Mouse (Mus musculus): ENCODE results near the gene Ttc27.

DNA sequence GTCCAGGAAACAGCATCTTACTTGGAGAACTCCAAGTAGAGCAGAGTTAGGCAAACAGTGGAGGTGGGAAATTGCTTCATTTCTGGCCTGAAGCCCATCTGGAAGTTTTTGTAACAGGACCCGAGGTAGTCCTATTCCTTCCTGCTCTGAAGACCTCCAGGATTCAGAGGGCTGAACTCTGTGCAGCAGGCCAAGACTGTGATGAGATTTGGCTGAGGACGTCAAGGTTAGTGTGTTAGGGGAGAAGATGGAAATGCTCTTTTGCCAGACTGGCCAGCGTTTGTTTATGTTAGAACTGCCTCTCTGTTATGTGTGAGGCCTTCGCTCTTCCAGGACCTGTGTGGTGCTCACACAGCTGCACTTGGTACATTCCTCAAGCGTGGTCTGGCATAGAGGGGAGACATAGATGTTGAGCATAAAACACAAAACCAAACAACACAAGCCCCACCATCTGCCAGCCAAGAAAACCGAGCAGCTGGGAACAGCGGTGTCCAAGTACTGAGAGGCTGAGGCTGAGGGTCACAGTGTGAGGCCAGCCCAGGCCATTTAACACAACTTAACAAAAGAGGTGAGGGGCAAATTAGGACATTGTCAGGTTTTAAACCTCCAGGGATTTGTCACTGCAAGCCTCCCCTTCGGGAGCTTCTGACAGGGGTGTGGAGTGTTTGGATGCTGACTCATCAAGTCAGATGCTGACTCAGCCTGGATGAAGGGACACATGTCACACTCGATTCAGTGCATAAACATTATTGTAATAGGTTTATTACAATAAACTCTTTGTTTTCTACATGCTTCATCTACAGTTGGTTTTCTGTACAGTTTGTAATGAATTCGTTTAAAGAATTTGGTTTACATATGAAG lies 128.7 kb downstream of the Ttc27 start:
- no peak for TF ChIP-seq USF1 (IDR thresholded peaks at IDR 0.05; ENCODE audit: low read depth, low read length)
- no peak for TF ChIP-seq ZKSCAN1 (IDR thresholded peaks at IDR 0.05; ENCODE audit: borderline replicate concordance, low read depth, low read length)
- TF ChIP-seq MAX (IDR thresholded peaks at IDR 0.05; ENCODE audit: low read length): no peak
- no peak for TF ChIP-seq POLR2A (IDR thresholded peaks at IDR 0.05; ENCODE audit: low read depth, low read length)

Data from CH12.LX (cell line).